ENCODE assay signal across 9 mouse cellular contexts in genomic region chr12:118564394-118565112, GRCm38 (mm10).
A peak's percentile ranks its signal among the peaks of the same experiment; 100 is the strongest.
DNase-seq lines count a peak whose midpoint lies in the region; ATAC-seq lines count a peak whose summit lies in the region.
"Had no signal": no experiment of that assay in that cellular context is flagged by ENCODE, and none has a peak within 500 bp of the region (broad histone marks: within the 10 kb centered on the region; RNA-seq: fewer than 3 reads in every experiment).

No protein-coding gene starts in this region.

- no peaks in the 10 kb centered on the region for H3K27me3 ChIP-seq in heart, embryonic 16.5 days (ENCODE audit: control insufficient read depth, insufficient read depth, low read length)
- H3K27me3 ChIP-seq in midbrain, embryonic 13.5 days, result no peaks in the 10 kb centered on the region
- H3K27me3 ChIP-seq in midbrain, embryonic 10.5 days (ENCODE audit: low read depth, poor library complexity, severe bottlenecking), result peaks cover 9% of the 10 kb centered on the region; the same call in 1 of the 2 replicates
- H3K27me3 ChIP-seq in hindbrain, embryonic 14.5 days (ENCODE audit: control insufficient read depth, insufficient read depth, low read length), result no peaks in the 10 kb centered on the region
- H3K27me3 ChIP-seq in neural tube, embryonic 15.5 days (replicated peaks), result no peaks in the 10 kb centered on the region
- no peaks in the 10 kb centered on the region for H3K27me3 ChIP-seq in heart, embryonic 10.5 days (ENCODE audit: insufficient read depth, poor library complexity, severe bottlenecking)

- H3K9ac ChIP-seq in heart, embryonic 16.5 days (ENCODE audit: low read length), result no peak overlapping the region
- no peak overlapping the region for H3K9ac ChIP-seq in midbrain, embryonic 13.5 days (replicated peaks)
- H3K9ac ChIP-seq in hindbrain, embryonic 14.5 days, result no peak overlapping the region
- no peak overlapping the region for H3K9ac ChIP-seq in neural tube, embryonic 15.5 days (replicated peaks)

- WGBS in heart, embryonic 16.5 days, result 28% methylated on average over 9 of the region's 9 CpGs
- 29% methylated on average over 9 of the region's 9 CpGs for WGBS in midbrain, embryonic 13.5 days
- 40% methylated on average over 9 of the region's 9 CpGs for WGBS in midbrain, embryonic 10.5 days
- 18% methylated on average over 9 of the region's 9 CpGs for WGBS in hindbrain, embryonic 14.5 days
- WGBS in neural tube, embryonic 15.5 days, result 6% methylated on average over 9 of the region's 9 CpGs
- 41% methylated on average over 9 of the region's 9 CpGs for WGBS in heart, embryonic 10.5 days

- no peak overlapping the region for H3K4me2 ChIP-seq in heart, embryonic 16.5 days (ENCODE audit: low read depth, low read length)
- H3K4me2 ChIP-seq in midbrain, embryonic 13.5 days (replicated peaks), result no peak overlapping the region
- H3K4me2 ChIP-seq in hindbrain, embryonic 14.5 days (replicated peaks), result no peak overlapping the region; the same call in 1 of the 2 replicates
- 0 out of 2 replicates have a peak overlapping the region, but pooled peaks have one; percentile 13 for H3K4me2 ChIP-seq in neural tube, embryonic 15.5 days

- intact Hi-C loops in heart, postnatal 36 days (cut with DNase I), result no loop called here

- H3K36me3 ChIP-seq in heart, embryonic 16.5 days (ENCODE audit: control insufficient read depth, insufficient read depth), result no peaks in the 10 kb centered on the region
- H3K36me3 ChIP-seq in midbrain, embryonic 13.5 days, result no peaks in the 10 kb centered on the region
- H3K36me3 ChIP-seq in midbrain, embryonic 10.5 days, result no peaks in the 10 kb centered on the region
- no peaks in the 10 kb centered on the region for H3K36me3 ChIP-seq in hindbrain, embryonic 14.5 days (replicated peaks; ENCODE audit: control insufficient read depth, insufficient read depth)
- no peaks in the 10 kb centered on the region for H3K36me3 ChIP-seq in neural tube, embryonic 15.5 days
- no peaks in the 10 kb centered on the region for H3K36me3 ChIP-seq in heart, embryonic 10.5 days

- peaks cover 3% of the 10 kb centered on the region; the same call in 1 of the 2 replicates for H3K9me3 ChIP-seq in heart, embryonic 16.5 days (replicated peaks; ENCODE audit: control insufficient read depth, low read length)
- no peaks in the 10 kb centered on the region for H3K9me3 ChIP-seq in midbrain, embryonic 13.5 days
- H3K9me3 ChIP-seq in midbrain, embryonic 10.5 days (replicated peaks), result no peaks in the 10 kb centered on the region
- no peaks in the 10 kb centered on the region for H3K9me3 ChIP-seq in hindbrain, embryonic 14.5 days (ENCODE audit: control insufficient read depth, low read length)
- no peaks in the 10 kb centered on the region for H3K9me3 ChIP-seq in neural tube, embryonic 15.5 days (replicated peaks)
- H3K9me3 ChIP-seq in heart, embryonic 10.5 days, result no peaks in the 10 kb centered on the region

- peak overlapping the region; percentile 36 for H3K27ac ChIP-seq in heart, embryonic 16.5 days (ENCODE audit: low read length)
- peak overlapping the region; percentile 61 for H3K27ac ChIP-seq in midbrain, embryonic 13.5 days
- H3K27ac ChIP-seq in midbrain, embryonic 10.5 days (replicated peaks), result no peak overlapping the region
- peak overlapping the region; percentile 59 for H3K27ac ChIP-seq in hindbrain, embryonic 14.5 days
- peak overlapping the region; percentile 7; the same call in 1 of the 2 replicates for H3K27ac ChIP-seq in neural tube, embryonic 15.5 days (replicated peaks)
- H3K27ac ChIP-seq in heart, embryonic 10.5 days, result no peak overlapping the region

- ATAC-seq in heart, embryonic 16.5 days (replicated peaks; ENCODE audit: extremely low read depth, insufficient read depth, low FRiP score), result peak; percentile 81
- peak; percentile 81 for ATAC-seq in midbrain, embryonic 13.5 days
- ATAC-seq in hindbrain, embryonic 14.5 days (ENCODE audit: low FRiP score), result peak; percentile 80
- peak; percentile 80 for ATAC-seq in neural tube, embryonic 15.5 days (ENCODE audit: low FRiP score)

- no peak overlapping the region for H3K4me3 ChIP-seq in heart, embryonic 16.5 days (ENCODE audit: low read length)
- H3K4me3 ChIP-seq in midbrain, embryonic 13.5 days (replicated peaks), result no peak overlapping the region
- H3K4me3 ChIP-seq in midbrain, embryonic 10.5 days, result no peak overlapping the region
- H3K4me3 ChIP-seq in hindbrain, embryonic 14.5 days (replicated peaks; ENCODE audit: low read length), result no peak overlapping the region
- H3K4me3 ChIP-seq in neural tube, embryonic 15.5 days (replicated peaks), result no peak overlapping the region
- no peak overlapping the region for H3K4me3 ChIP-seq in heart, embryonic 10.5 days

- H3K4me1 ChIP-seq in heart, embryonic 16.5 days (ENCODE audit: control insufficient read depth, insufficient read depth, low read length), result no peaks in the 10 kb centered on the region
- H3K4me1 ChIP-seq in midbrain, embryonic 13.5 days (replicated peaks), result peaks cover 11% of the 10 kb centered on the region
- peaks cover 6% of the 10 kb centered on the region; the same call in 1 of the 2 replicates for H3K4me1 ChIP-seq in midbrain, embryonic 10.5 days
- H3K4me1 ChIP-seq in hindbrain, embryonic 14.5 days (replicated peaks; ENCODE audit: control insufficient read depth, insufficient read depth, low read length), result peaks cover 18% of the 10 kb centered on the region
- H3K4me1 ChIP-seq in neural tube, embryonic 15.5 days, result peaks cover 11% of the 10 kb centered on the region
- H3K4me1 ChIP-seq in heart, embryonic 10.5 days, result no peaks in the 10 kb centered on the region

- DNase-seq in heart, postnatal 36 days, result no peak
- no peak for DNase-seq in midbrain, embryonic 10.5 days (ENCODE audit: low spot score)
- peak; percentile 63 for DNase-seq in hindbrain, embryonic 14.5 days (ENCODE audit: low spot score)
- no peak for DNase-seq in thymus, postnatal 0 days (ENCODE audit: low spot score)
- DNase-seq in heart, embryonic 10.5 days (ENCODE audit: low spot score), result no peak
- DNase-seq: thymus, postnatal 36 days had no signal

Comparison
In these comparisons a context has a peak if more than half of its experiments do, and no peak if none do; other contexts are left out.
1. H3K27ac ChIP-seq: peak in heart, embryonic 16.5 days (single experiment), midbrain, embryonic 13.5 days (single experiment), hindbrain, embryonic 14.5 days (single experiment) and neural tube, embryonic 15.5 days (single experiment); none in midbrain, embryonic 10.5 days (single experiment) and heart, embryonic 10.5 days (single experiment).
2. Peak in every context shown above with its lines, with median percentiles within 50 percentile points of each other: ATAC-seq.